ENCODE assay signal across 8 mouse cellular contexts in genomic region chr11:119127686-119128473, GRCm38 (mm10). TPM values are rescaled to one million over a fixed set of nuclear protein-coding genes. Genes with fewer than 3 reads are reported as not detected.
DNase-seq lines count a peak whose midpoint lies in the region; ATAC-seq lines count a peak whose summit lies in the region.

No protein-coding gene starts in this region.

- H3K4me1 ChIP-seq in liver, embryonic 12.5 days = peaks cover 31% of the 10 kb centered on the region
- H3K4me1 ChIP-seq in embryonic facial prominence, embryonic 10.5 days = peaks cover 60% of the 10 kb centered on the region
- peaks cover 60% of the 10 kb centered on the region for H3K4me1 ChIP-seq in heart, embryonic 15.5 days (replicated peaks)
- H3K4me1 ChIP-seq in limb, embryonic 10.5 days = peaks cover 60% of the 10 kb centered on the region
- H3K4me1 ChIP-seq in neural tube, embryonic 14.5 days (ENCODE audit: control insufficient read depth, insufficient read depth, low read length) = peaks cover 45% of the 10 kb centered on the region

- DNase-seq in liver = peak; percentile 54
- DNase-seq in embryonic facial prominence, embryonic 10.5 days (ENCODE audit: low spot score) = no peak
- no peak for DNase-seq in limb, embryonic 10.5 days (ENCODE audit: low spot score)
- no peak for DNase-seq in layer of hippocampus, adult 18-20 months (ENCODE audit: low spot score in 2 of 2)

- H3K36me3 ChIP-seq in liver, embryonic 12.5 days = no peaks in the 10 kb centered on the region
- no peaks in the 10 kb centered on the region for H3K36me3 ChIP-seq in embryonic facial prominence, embryonic 10.5 days (replicated peaks)
- no peaks in the 10 kb centered on the region for H3K36me3 ChIP-seq in heart, embryonic 15.5 days
- H3K36me3 ChIP-seq in limb, embryonic 10.5 days = no peaks in the 10 kb centered on the region
- no peaks in the 10 kb centered on the region for H3K36me3 ChIP-seq in neural tube, embryonic 14.5 days (ENCODE audit: control insufficient read depth, insufficient read depth, low read length)

- H3K27me3 ChIP-seq in liver, embryonic 12.5 days (replicated peaks) = peaks cover 82% of the 10 kb centered on the region
- peaks cover 97% of the 10 kb centered on the region for H3K27me3 ChIP-seq in embryonic facial prominence, embryonic 10.5 days (replicated peaks; ENCODE audit: low read depth, poor library complexity, severe bottlenecking)
- no peaks in the 10 kb centered on the region for H3K27me3 ChIP-seq in heart, embryonic 15.5 days
- H3K27me3 ChIP-seq in limb, embryonic 10.5 days (ENCODE audit: low read depth, poor library complexity, severe bottlenecking) = peaks cover 75% of the 10 kb centered on the region
- H3K27me3 ChIP-seq in neural tube, embryonic 14.5 days (ENCODE audit: control insufficient read depth, insufficient read depth, low read length) = no peaks in the 10 kb centered on the region

- H3K4me2 ChIP-seq in liver, embryonic 12.5 days = no peak overlapping the region
- H3K4me2 ChIP-seq in heart, embryonic 15.5 days = peak overlapping the region; percentile 5; the same call in 1 of the 2 replicates
- no peak overlapping the region for H3K4me2 ChIP-seq in neural tube, embryonic 14.5 days (ENCODE audit: low read depth, low read length)

- H3K9me3 ChIP-seq in liver, embryonic 12.5 days (replicated peaks) = no peaks in the 10 kb centered on the region
- no peaks in the 10 kb centered on the region; the same call in 1 of the 2 replicates for H3K9me3 ChIP-seq in embryonic facial prominence, embryonic 10.5 days
- H3K9me3 ChIP-seq in heart, embryonic 15.5 days (replicated peaks) = no peaks in the 10 kb centered on the region
- no peaks in the 10 kb centered on the region for H3K9me3 ChIP-seq in limb, embryonic 10.5 days (replicated peaks)
- no peaks in the 10 kb centered on the region for H3K9me3 ChIP-seq in neural tube, embryonic 14.5 days (ENCODE audit: control insufficient read depth, low read length)

- no peak overlapping the region for H3K27ac ChIP-seq in liver, embryonic 12.5 days
- peak overlapping the region; percentile 16; the same call in 1 of the 2 replicates for H3K27ac ChIP-seq in embryonic facial prominence, embryonic 10.5 days (replicated peaks)
- H3K27ac ChIP-seq in heart, embryonic 15.5 days = peak overlapping the region; percentile 73
- peak overlapping the region; percentile 80; the same call in 1 of the 2 replicates for H3K27ac ChIP-seq in limb, embryonic 10.5 days
- H3K27ac ChIP-seq in neural tube, embryonic 14.5 days (ENCODE audit: low read depth, low read length) = peak overlapping the region; percentile 76; the same call in 1 of the 2 replicates

- H3K9ac ChIP-seq in liver, embryonic 12.5 days = no peak overlapping the region
- H3K9ac ChIP-seq in heart, embryonic 15.5 days = no peak overlapping the region
- no peak overlapping the region for H3K9ac ChIP-seq in neural tube, embryonic 14.5 days (replicated peaks; ENCODE audit: low read depth, low read length)

- H3K4me3 ChIP-seq in liver, embryonic 12.5 days = no peak overlapping the region
- no peak overlapping the region for H3K4me3 ChIP-seq in embryonic facial prominence, embryonic 10.5 days
- no peak overlapping the region for H3K4me3 ChIP-seq in heart, embryonic 15.5 days
- H3K4me3 ChIP-seq in limb, embryonic 10.5 days = no peak overlapping the region
- H3K4me3 ChIP-seq in neural tube, embryonic 14.5 days (ENCODE audit: low read depth, low read length) = no peak overlapping the region

- no peak for ATAC-seq in liver, embryonic 12.5 days
- ATAC-seq in heart, embryonic 15.5 days (replicated peaks; ENCODE audit: insufficient number of reproducible peaks, insufficient read depth, low FRiP score, low read depth) = peak; percentile 80
- ATAC-seq in neural tube, embryonic 14.5 days (ENCODE audit: low read depth) = no peak
- no peak for ATAC-seq in cerebellum, adult (ENCODE audit: insufficient number of reproducible peaks, low FRiP score, low TSS enrichment)

- WGBS in liver, embryonic 12.5 days (ENCODE audit: insufficient replicate concordance) = 49% methylated on average over 9 of the region's 9 CpGs
- 66% methylated on average over 9 of the region's 9 CpGs for WGBS in embryonic facial prominence, embryonic 10.5 days
- 43% methylated on average over 9 of the region's 9 CpGs for WGBS in heart, embryonic 15.5 days
- WGBS in limb, embryonic 10.5 days = 70% methylated on average over 9 of the region's 9 CpGs
- 61% methylated on average over 9 of the region's 9 CpGs for WGBS in neural tube, embryonic 14.5 days

RNA-seq across cellular contexts. Expression of gene Cbx4, which starts 41.9 kb away (rescaled TPM):
- 3.2 and 3.3 TPM in 2 replicates for polyA plus RNA-seq in liver, embryonic 12.5 days (2016; fragmentation: Nextera tagmentation; extraction: Ambion mirVana)
- polyA plus RNA-seq in embryonic facial prominence, embryonic 10.5 days (2016; fragmentation: Nextera tagmentation; extraction: Ambion mirVana) = 4.7 and 5.2 TPM in 2 replicates
- polyA plus RNA-seq in heart, embryonic 15.5 days (2015; fragmentation: Nextera tagmentation; extraction: Ambion mirVana) = 9.3 and 11.6 TPM in 2 replicates
- 4.3 and 7.1 TPM in 2 replicates for polyA plus RNA-seq in limb, embryonic 10.5 days (2016; fragmentation: Nextera tagmentation; extraction: Ambion mirVana)
- 14.5 and 15.1 TPM in 2 replicates for polyA plus RNA-seq in neural tube, embryonic 14.5 days (2014; fragmentation: Nextera tagmentation; extraction: Ambion mirVana)
- 10 to 100 TPM; 44.7 to 49.1 TPM for total RNA-seq in layer of hippocampus, adult 18-20 months (2021)
